Mouse (Mus musculus) G1E (cell line): ENCODE results near the gene Zfp933. TPM values are rescaled to one million over a fixed set of nuclear protein-coding genes. Genes with fewer than 3 reads are reported as not detected.
A peak's percentile ranks its signal among the peaks of the same experiment; 100 is the strongest.

Source experiments
- ATAC-seq: 2 replicates; pipeline ENCODE4 v1.8.0; 2016; ENCODE audit warnings: mild to moderate bottlenecking; ENCODE audit not compliant: insufficient number of reproducible peaks, poor library complexity, low FRiP score, severe bottlenecking; ENCODE audit errors: extremely low read depth
- DNase-seq: peaks from one replicate; pipeline ENCODE4 v3.0.0; 2012; ENCODE audit warnings: low spot score
- H3K27me3 ChIP-seq: 2 replicates; pipeline ENCODE4 v1.6.1; 2012; ENCODE audit warnings: mild to moderate bottlenecking, low read length, inconsistent platforms; ENCODE audit not compliant: insufficient read depth
- H3K36me3 ChIP-seq: replicated peaks from 2 replicates; pipeline ENCODE3; 2012; ENCODE audit warnings: mild to moderate bottlenecking, inconsistent platforms
- H3K4me1 ChIP-seq: 2 replicates; pipeline ENCODE4 v1.6.1; 2012; ENCODE audit warnings: low read depth, low read length, inconsistent platforms, mixed read lengths; ENCODE audit not compliant: insufficient read depth
- H3K4me3 ChIP-seq: 2 replicates; pipeline ENCODE4 v1.5.1; 2012; ENCODE audit warnings: low read depth, mild to moderate bottlenecking, inconsistent platforms, low read length, moderate library complexity, mixed read lengths
- H3K9me3 ChIP-seq: replicated peaks from 2 replicates; pipeline ENCODE4 v1.6.1; 2012; ENCODE audit warnings: inconsistent platforms
- CTCF ChIP-seq: IDR thresholded peaks from 2 replicates; pipeline ENCODE4 v1.5.1; 2012; ENCODE audit warnings: low read depth, low read length, inconsistent platforms, mixed read lengths
- GATA1 ChIP-seq: IDR thresholded peaks from 2 replicates; pipeline ENCODE4 v1.6.1; 2012; ENCODE audit warnings: borderline replicate concordance, low read length, inconsistent platforms, mixed read lengths
- GATA2 ChIP-seq: IDR thresholded peaks from 2 replicates; pipeline ENCODE4 v1.6.1; 2012; ENCODE audit warnings: low read depth, low read length, inconsistent platforms, borderline replicate concordance
- POLR2AphosphoS5 ChIP-seq: IDR thresholded peaks from 2 replicates; pipeline ENCODE4 v1.6.1; 2012; ENCODE audit warnings: low read depth, low read length, inconsistent platforms; ENCODE audit not compliant: insufficient replicate concordance
- TAL1 ChIP-seq: conservative IDR thresholded peaks from 2 replicates; pipeline ENCODE4 v1.6.1; 2012; ENCODE audit warnings: low read depth, low read length, inconsistent platforms, mixed read lengths
- polyA plus RNA-seq: library from polyadenylated mRNA; stranded (reverse); fragments of >175 nt; gene quantifications from 2 replicates; pipeline ENCODE4 v1.2.3, GENCODE M21; 2012
- total RNA-seq, 2 experiments: library from RNA; stranded (forward) in 1 of 2; stranded (reverse) in 1 of 2; fragments of 200-1000 nt in 1 of 2; fragments of >200 nt in 1 of 2; fragmentation: Nextera tagmentation in 1 of 2; gene quantifications; 2 replicates each; pipeline ENCODE4 v1.2.3; 2014 to 2017

Gene Zfp933
- total RNA-seq (2014; fragmentation: Nextera tagmentation) (12.4 and 15.2 TPM in 2 replicates), total RNA-seq (2017) (9.3 and 10.9 TPM in 2 replicates), polyA plus RNA-seq (0.11 and 0.15 TPM in 2 replicates)

GRCm38 (mm10) chr4:147847614-147848583, at the start of gene Zfp933:
Zfp933 (minus strand) TSS chr4:147848366.
- peak within 1 kb of the TSS; percentile 82 for H3K4me3 ChIP-seq
- H3K27me3 ChIP-seq: no peaks in the 10 kb centered on the region
- H3K36me3 ChIP-seq: peaks cover 21% of the 10 kb centered on the region
- no peaks in the 10 kb centered on the region for H3K9me3 ChIP-seq
- no peak for TF ChIP-seq GATA2
- TF ChIP-seq POLR2AphosphoS5: no peak
- TF ChIP-seq GATA1: no peak
- no peak for TF ChIP-seq CTCF
- H3K4me1 ChIP-seq: peaks cover 19% of the 10 kb centered on the region
- DNase-seq: peak; percentile 39
- peak; percentile 69 for ATAC-seq

DNA sequence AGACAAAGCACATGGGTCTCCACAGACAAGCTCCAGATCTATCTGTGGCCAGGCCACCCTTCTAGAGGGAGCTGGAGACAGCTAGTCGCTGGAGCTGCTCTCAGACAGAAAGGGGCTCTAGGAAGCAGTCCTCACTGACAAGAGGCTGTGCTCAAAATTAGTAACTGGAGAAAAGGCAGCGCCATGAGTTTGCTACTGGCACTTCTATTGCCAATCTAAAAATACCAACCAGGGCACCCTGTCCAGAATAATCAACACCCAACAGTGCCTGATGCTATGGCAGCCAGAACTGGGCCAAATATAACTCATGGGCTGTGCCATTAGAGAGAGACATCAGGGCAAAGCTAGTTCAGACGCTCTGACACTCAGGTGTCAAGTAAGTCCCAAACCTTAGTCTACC, 49.2 kb upstream of the Zfp933 start:
- DNase-seq (no peak), ATAC-seq (no peak)
- peaks cover 94% of the 10 kb centered on the region for H3K36me3 ChIP-seq
- no peak for TF ChIP-seq TAL1
- no peak for TF ChIP-seq GATA2
- TF ChIP-seq POLR2AphosphoS5: no peak
- no peak for TF ChIP-seq CTCF
- TF ChIP-seq GATA1: no peak
- no peak overlapping the region for H3K4me3 ChIP-seq
- no peaks in the 10 kb centered on the region for H3K9me3 ChIP-seq
- no peaks in the 10 kb centered on the region for H3K4me1 ChIP-seq
- no peaks in the 10 kb centered on the region for H3K27me3 ChIP-seq

DNA sequence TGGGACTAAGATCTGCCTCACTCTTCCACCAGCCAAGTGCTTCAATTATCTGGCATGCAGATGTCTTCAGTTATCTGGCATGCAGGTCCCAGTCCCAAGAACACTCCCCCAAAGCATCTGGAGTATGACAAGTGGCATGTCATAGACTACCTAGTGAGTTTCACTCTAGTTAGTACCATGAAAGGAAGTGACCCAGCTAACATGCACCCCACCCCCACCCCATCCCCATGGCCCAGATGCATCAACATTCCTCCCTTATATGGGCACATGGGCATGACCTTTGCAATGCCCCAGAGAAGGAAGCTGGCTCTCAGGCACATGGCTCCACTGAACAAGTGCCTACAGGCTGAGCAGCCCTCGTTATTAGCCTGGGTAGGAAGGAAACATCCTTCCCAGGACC, 48.2 kb upstream of the Zfp933 start:
- Histone ChIP-seq H3K27me3 (no peaks in the 10 kb centered on the region), H3K4me3 (no peak overlapping the region), H3K36me3 (peaks cover 94% of the 10 kb centered on the region), H3K4me1 (no peaks in the 10 kb centered on the region), H3K9me3 (no peaks in the 10 kb centered on the region)
- DNase-seq: no peak
- ATAC-seq: no peak
- TF ChIP-seq GATA2: no peak
- no peak for TF ChIP-seq TAL1
- TF ChIP-seq GATA1: no peak
- no peak for TF ChIP-seq CTCF
- no peak for TF ChIP-seq POLR2AphosphoS5

- ATAC-seq: no peak
- H3K9me3 ChIP-seq: no peaks in the 10 kb centered on the region
These were observed 47.7 kb upstream of the Zfp933 start for GRCm38 (mm10) chr4:147895815-147896330.

GRCm38 (mm10) chr4:147890341-147890740, 42.2 kb upstream of the Zfp933 start:
- no peak for TF ChIP-seq POLR2AphosphoS5
- TF ChIP-seq GATA1: no peak
- TF ChIP-seq CTCF: no peak
- TF ChIP-seq TAL1: no peak
- TF ChIP-seq GATA2: no peak
- ATAC-seq (no peak), DNase-seq (no peak)
- Histone ChIP-seq H3K4me3 (no peak overlapping the region), H3K4me1 (no peaks in the 10 kb centered on the region), H3K36me3 (peaks cover 89% of the 10 kb centered on the region), H3K9me3 (no peaks in the 10 kb centered on the region), H3K27me3 (no peaks in the 10 kb centered on the region)

More at GRCm38 (mm10) chr4:147895815-147896330, 47.7 kb upstream of the Zfp933 start:
- TF ChIP-seq POLR2AphosphoS5: no peak
- no peak for TF ChIP-seq TAL1
- TF ChIP-seq CTCF: no peak
- TF ChIP-seq GATA1: no peak
- no peak for TF ChIP-seq GATA2
- H3K4me1 ChIP-seq: no peaks in the 10 kb centered on the region
- no peaks in the 10 kb centered on the region for H3K27me3 ChIP-seq
- H3K4me3 ChIP-seq: no peak overlapping the region
- H3K36me3 ChIP-seq: peaks cover 95% of the 10 kb centered on the region
- no peak for DNase-seq

GRCm38 (mm10) chr4:147888237-147888636, 40.1 kb upstream of the Zfp933 start:
- TF ChIP-seq POLR2AphosphoS5: no peak
- no peak for TF ChIP-seq GATA2
- no peak for TF ChIP-seq GATA1
- TF ChIP-seq CTCF: no peak
- TF ChIP-seq TAL1: no peak
- Histone ChIP-seq H3K4me3 (no peak overlapping the region), H3K27me3 (no peaks in the 10 kb centered on the region), H3K36me3 (peaks cover 93% of the 10 kb centered on the region), H3K9me3 (no peaks in the 10 kb centered on the region), H3K4me1 (no peaks in the 10 kb centered on the region)
- ATAC-seq: no peak
- DNase-seq: no peak
